Mouse (Mus musculus): Measurements from ENCODE around the gene Mvp. TPM values are rescaled to one million over a fixed set of nuclear protein-coding genes. Genes with fewer than 3 reads are reported as not detected.
A peak's percentile ranks its signal among the peaks of the same experiment; 100 is the strongest.

The Mvp gene
- polyA plus RNA-seq, 1 experiment: 353 TPM

- WGBS: 83% methylated on average over 13 of the region's 13 CpGs
- no peak overlapping the region for H3K27ac ChIP-seq (ENCODE audit: insufficient read depth, low read depth, low read length)
- peaks cover 22% of the 10 kb centered on the region for H3K36me3 ChIP-seq (ENCODE audit: control insufficient read depth, insufficient read depth, low read length)
- no peak for TF ChIP-seq POLR2A (IDR thresholded peaks at IDR 0.05; ENCODE audit: low read depth, low read length)
- TF ChIP-seq CTCF (IDR thresholded peaks at IDR 0.05; ENCODE audit: extremely low read depth, insufficient read length, insufficient replicate concordance, low read depth, low read length): no peak
- H3K4me1 ChIP-seq (ENCODE audit: control insufficient read depth, insufficient read depth, insufficient read length, low read length): peaks cover 13% of the 10 kb centered on the region
- H3K4me3 ChIP-seq (ENCODE audit: low read depth, low read length): no peak overlapping the region
- H3K27me3 ChIP-seq (ENCODE audit: control insufficient read depth, insufficient read depth, low read length): no peaks in the 10 kb centered on the region
Measured at GRCm38 (mm10) chr7:127023272-127023691, 8.9 kb upstream of the Mvp start.

- no peak overlapping the region for H3K4me3 ChIP-seq (ENCODE audit: low read depth, low read length)
- H3K27me3 ChIP-seq (ENCODE audit: control insufficient read depth, insufficient read depth, low read length): no peaks in the 10 kb centered on the region
- peaks cover 9% of the 10 kb centered on the region for H3K4me1 ChIP-seq (ENCODE audit: control insufficient read depth, insufficient read depth, insufficient read length, low read length)
- H3K36me3 ChIP-seq (ENCODE audit: control insufficient read depth, insufficient read depth, low read length): peaks cover 22% of the 10 kb centered on the region
- 88% methylated on average over 7 of the region's 7 CpGs for WGBS
- TF ChIP-seq CTCF (IDR thresholded peaks at IDR 0.05; ENCODE audit: extremely low read depth, insufficient read length, insufficient replicate concordance, low read depth, low read length): no peak
- no peak for TF ChIP-seq POLR2A (IDR thresholded peaks at IDR 0.05; ENCODE audit: low read depth, low read length)
- no peak overlapping the region for H3K27ac ChIP-seq (ENCODE audit: insufficient read depth, low read depth, low read length)
Measured at GRCm38 (mm10) chr7:127022528-127023271, 8.3 kb upstream of the Mvp start.

- no peak overlapping the region for H3K27ac ChIP-seq (ENCODE audit: insufficient read depth, low read depth, low read length)
- peaks cover 22% of the 10 kb centered on the region for H3K36me3 ChIP-seq (ENCODE audit: control insufficient read depth, insufficient read depth, low read length)
- H3K27me3 ChIP-seq (ENCODE audit: control insufficient read depth, insufficient read depth, low read length): no peaks in the 10 kb centered on the region
- no peak for TF ChIP-seq CTCF (IDR thresholded peaks at IDR 0.05; ENCODE audit: extremely low read depth, insufficient read length, insufficient replicate concordance, low read depth, low read length)
- TF ChIP-seq POLR2A (IDR thresholded peaks at IDR 0.05; ENCODE audit: low read depth, low read length): no peak
- WGBS: 56% methylated on average over 5 of the region's 5 CpGs
- peaks cover 8% of the 10 kb centered on the region for H3K4me1 ChIP-seq (ENCODE audit: control insufficient read depth, insufficient read depth, insufficient read length, low read length)
- H3K4me3 ChIP-seq (ENCODE audit: low read depth, low read length): no peak overlapping the region
Measured at GRCm38 (mm10) chr7:127021563-127022527, 7.4 kb upstream of the Mvp start.

- 3% methylated on average over 37 of the region's 37 CpGs for WGBS
- peaks cover 8% of the 10 kb centered on the region for H3K4me1 ChIP-seq (ENCODE audit: control insufficient read depth, insufficient read depth, insufficient read length, low read length)
- peaks cover 22% of the 10 kb centered on the region for H3K36me3 ChIP-seq (ENCODE audit: control insufficient read depth, insufficient read depth, low read length)
- no peak for TF ChIP-seq CTCF (IDR thresholded peaks at IDR 0.05; ENCODE audit: extremely low read depth, insufficient read length, insufficient replicate concordance, low read depth, low read length)
- no peak for TF ChIP-seq POLR2A (IDR thresholded peaks at IDR 0.05; ENCODE audit: low read depth, low read length)
- H3K27ac ChIP-seq (ENCODE audit: insufficient read depth, low read depth, low read length): peak within 1 kb of the TSS; percentile 8; the same call in 1 of the 2 replicates
- peak within 1 kb of the TSS; percentile 55 for H3K4me3 ChIP-seq (ENCODE audit: low read depth, low read length)
- no peaks in the 10 kb centered on the region for H3K27me3 ChIP-seq (ENCODE audit: control insufficient read depth, insufficient read depth, low read length)
Measured at GRCm38 (mm10) chr7:127020901-127021562, 6.6 kb upstream of the Mvp start, which contains the start of the genes Gm42742 and Prrt2. Gm42742 (minus strand) TSS chr7:127021097. Prrt2 (minus strand) TSS chr7:127021211.

- Histone ChIP-seq H3K4me1 (ENCODE audit: control insufficient read depth, insufficient read depth, insufficient read length, low read length) (peaks cover 12% of the 10 kb centered on the region), H3K36me3 (ENCODE audit: control insufficient read depth, insufficient read depth, low read length) (peaks cover 22% of the 10 kb centered on the region), H3K4me3 (ENCODE audit: low read depth, low read length) (peak overlapping the region; percentile 55), H3K27me3 (ENCODE audit: control insufficient read depth, insufficient read depth, low read length) (no peaks in the 10 kb centered on the region), H3K27ac (ENCODE audit: insufficient read depth, low read depth, low read length) (peak overlapping the region; percentile 8; the same call in 1 of the 2 replicates)
- WGBS: 58% methylated on average over 5 of the region's 5 CpGs
- TF ChIP-seq POLR2A (IDR thresholded peaks at IDR 0.05; ENCODE audit: low read depth, low read length): no peak
- TF ChIP-seq CTCF (IDR thresholded peaks at IDR 0.05; ENCODE audit: extremely low read depth, insufficient read length, insufficient replicate concordance, low read depth, low read length): no peak
Measured at GRCm38 (mm10) chr7:127020491-127020890, 6.1 kb upstream of the Mvp start.

GRCm38 (mm10) chr7:127020031-127020430 is 5.6 kb upstream of the Mvp start:
- Histone ChIP-seq H3K27ac (ENCODE audit: insufficient read depth, low read depth, low read length) (no peak overlapping the region), H3K4me3 (ENCODE audit: low read depth, low read length) (no peak overlapping the region), H3K36me3 (ENCODE audit: control insufficient read depth, insufficient read depth, low read length) (peaks cover 24% of the 10 kb centered on the region), H3K4me1 (ENCODE audit: control insufficient read depth, insufficient read depth, insufficient read length, low read length) (peaks cover 13% of the 10 kb centered on the region), H3K27me3 (ENCODE audit: control insufficient read depth, insufficient read depth, low read length) (no peaks in the 10 kb centered on the region)
- TF ChIP-seq CTCF (IDR thresholded peaks at IDR 0.05; ENCODE audit: extremely low read depth, insufficient read length, insufficient replicate concordance, low read depth, low read length) (no peak), POLR2A (IDR thresholded peaks at IDR 0.05; ENCODE audit: low read depth, low read length) (no peak)
- 87% methylated on average over 3 of the region's 3 CpGs for WGBS
